Mouse (Mus musculus) heart, postnatal 36 days (tissue): ENCODE results near the gene Olfr547. TPM values are rescaled to one million over a fixed set of nuclear protein-coding genes. Genes with fewer than 3 reads are reported as not detected.
"Not testable (repeated sequence)": the region's sequence is repeated elsewhere in the genome, so short reads cannot be mapped to it uniquely, and the experiment has no call there.

Experiments
- DNase-seq, 2 experiments: peaks; one replicate each; pipeline ENCODE4 v3.0.0; 2021 to 2022
- intact Hi-C: fragments of 180-260 bp; cut with DNase I; formaldehyde crosslinking; loops from one replicate; pipeline ENCODE4 v1.15.1; 2025
- total RNA-seq, 2 experiments: library from RNA; stranded (reverse); gene quantifications; 2 replicates each; pipeline ENCODE4 v1.2.3; 2021

Gene Olfr547
- total RNA-seq = not detected

DNA sequence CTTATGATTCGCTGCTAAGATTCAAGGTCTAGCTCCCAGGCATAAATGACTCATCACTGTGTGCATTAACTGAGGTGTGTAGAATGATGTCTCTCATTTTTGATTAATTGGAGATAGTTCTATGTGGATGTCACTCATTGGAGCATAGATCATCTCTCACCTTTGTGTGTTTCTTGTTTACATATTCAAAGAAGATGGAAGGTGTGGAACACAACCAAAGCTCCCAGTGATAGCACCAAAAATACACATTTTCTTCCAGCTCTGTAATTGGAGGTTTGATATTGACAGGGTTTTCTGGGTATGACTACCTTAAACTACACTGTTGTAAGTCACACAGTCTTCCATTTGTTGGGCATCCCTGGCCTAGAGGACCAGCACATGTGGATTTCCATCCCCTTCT lies at the start of gene Olfr547:
Gene Olfr547 (plus strand): TSS at position 301 of the 400 bp plus-strand sequence.
- DNase-seq = no peak
- intact Hi-C loops = no loop called here

DNA sequence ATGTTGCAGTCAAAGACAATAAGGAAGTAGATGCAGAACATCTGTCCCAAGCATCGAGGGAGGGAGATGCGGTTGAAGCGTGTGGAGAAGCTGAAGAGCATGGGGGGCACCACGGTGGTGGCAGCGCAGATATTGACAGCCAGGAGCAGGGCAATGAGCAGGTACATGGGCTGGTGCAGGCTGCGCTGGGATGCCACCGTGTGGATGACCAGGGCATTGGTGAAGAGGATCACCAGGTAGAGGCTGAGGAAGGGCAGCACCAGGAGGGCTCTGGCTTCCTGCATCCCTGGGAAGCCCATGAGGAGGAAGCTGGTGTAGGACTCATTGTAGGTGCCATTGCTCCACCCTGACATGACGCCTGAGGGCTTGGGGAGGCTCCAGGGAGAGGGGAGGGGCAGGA lies 49.8 kb upstream of the Olfr547 start:
- intact Hi-C loops, DNase-seq: not testable (repeated sequence)

DNA sequence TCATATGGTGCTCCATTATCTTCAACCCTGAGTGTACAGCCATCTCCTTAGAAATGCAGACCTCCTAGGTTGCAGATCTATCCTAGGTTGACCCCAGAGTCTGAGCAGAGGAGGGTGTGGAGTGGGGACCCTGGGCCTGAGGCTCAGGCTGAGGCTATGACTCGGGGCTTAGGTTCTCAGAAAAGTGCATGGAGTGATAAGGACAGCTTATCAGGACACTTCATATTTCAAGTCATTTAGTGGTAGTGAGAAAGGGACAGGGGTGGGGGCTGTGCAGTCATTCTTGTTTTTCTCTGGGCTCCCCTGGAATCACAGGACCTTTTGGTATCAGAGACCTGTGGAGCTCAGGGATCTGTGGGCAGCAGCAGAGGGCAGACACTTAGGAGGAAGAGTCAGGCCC lies 48.4 kb upstream of the Olfr547 start:
- intact Hi-C loops = no loop called here
- no peak for DNase-seq

DNA sequence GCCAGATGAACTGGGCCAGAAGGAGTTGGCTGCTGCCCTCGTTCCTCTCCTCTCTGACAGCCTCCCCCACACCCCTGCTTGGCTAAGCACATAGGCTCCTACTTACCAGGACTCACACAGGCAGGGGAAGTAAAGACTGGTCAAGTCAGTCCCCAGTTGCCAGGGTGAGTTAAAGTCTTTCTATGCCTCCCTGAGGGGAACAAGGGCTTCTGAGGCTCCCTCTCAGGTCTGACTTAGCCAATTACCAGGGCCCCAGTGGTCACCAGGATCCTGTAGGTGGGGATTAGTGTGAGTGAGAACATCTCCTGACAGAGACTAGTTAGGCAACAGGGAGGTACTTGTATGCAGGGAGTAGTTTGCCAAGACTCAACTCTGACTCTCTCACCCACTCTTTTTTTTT lies 46.4 kb upstream of the Olfr547 start, which contains the start of gene Olfr544:
Gene Olfr544 (minus strand): TSS at position 153 of the 400 bp plus-strand sequence.
- intact Hi-C loops = no loop called here
- no peak for DNase-seq

DNA sequence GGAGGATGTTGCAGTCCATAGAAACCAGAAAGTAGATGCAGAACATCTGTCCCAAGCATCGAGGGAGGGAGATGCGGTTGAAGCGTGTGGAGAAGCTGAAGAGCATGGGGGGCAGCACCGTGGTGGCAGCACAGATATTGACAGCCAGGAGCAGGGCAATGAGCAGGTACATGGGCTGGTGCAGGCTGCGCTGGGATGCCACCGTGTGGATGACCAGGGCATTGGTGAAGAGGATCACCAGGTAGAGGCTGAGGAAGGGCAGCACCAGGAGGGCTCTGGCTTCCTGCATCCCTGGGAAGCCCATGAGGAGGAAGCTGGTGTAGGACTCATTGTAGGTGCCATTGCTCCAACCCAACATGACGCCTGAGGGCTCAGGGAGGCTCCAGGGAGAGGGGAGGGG lies 40.1 kb upstream of the Olfr547 start:
- intact Hi-C loops, DNase-seq: not testable (repeated sequence)

DNA sequence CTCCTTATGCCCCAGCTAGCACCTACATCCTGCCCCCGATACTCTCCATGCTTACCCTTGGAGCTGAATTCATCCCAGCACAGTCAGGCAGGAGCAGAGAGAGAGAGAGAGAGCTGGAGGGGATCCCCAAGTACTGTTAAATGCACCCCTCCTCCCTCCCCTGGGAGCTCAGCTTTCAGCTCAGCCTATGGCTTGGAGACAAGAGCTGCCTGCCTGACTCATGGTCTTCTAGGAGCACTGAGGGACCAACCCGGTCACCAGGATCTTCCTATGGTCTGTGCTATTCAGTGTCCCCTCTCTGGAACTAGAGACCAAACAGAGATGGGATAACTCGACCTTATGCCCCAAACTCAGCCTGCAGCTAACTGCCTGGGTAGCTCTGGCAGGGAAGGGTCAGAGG lies 35.1 kb upstream of the Olfr547 start, which contains the start of gene Olfr545:
Gene Olfr545 (minus strand): TSS at position 101 of the 400 bp plus-strand sequence.
- intact Hi-C loops = no loop called here
- no peak for DNase-seq

DNA sequence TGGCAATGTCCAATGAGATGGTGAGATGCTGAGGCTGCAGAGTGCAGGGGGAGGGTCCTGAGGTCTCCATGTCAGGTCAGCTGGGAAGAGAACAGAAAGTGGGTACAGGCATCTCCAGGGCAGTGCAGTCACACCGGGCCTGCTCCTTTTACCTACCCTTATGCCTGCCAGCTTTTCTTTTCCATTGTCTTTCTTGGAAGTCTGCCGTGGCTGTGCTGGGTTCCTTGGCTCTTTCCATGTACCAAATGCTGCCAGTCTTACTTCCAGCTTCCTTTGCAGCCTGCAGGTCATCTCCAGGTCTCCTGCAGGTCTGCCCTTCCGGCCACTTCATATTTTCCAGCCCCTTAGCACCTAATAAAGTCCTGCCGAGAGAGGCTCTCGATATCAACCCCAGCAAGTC lies 32.6 kb upstream of the Olfr547 start:
- intact Hi-C loops = no loop called here
- no peak for DNase-seq

DNA sequence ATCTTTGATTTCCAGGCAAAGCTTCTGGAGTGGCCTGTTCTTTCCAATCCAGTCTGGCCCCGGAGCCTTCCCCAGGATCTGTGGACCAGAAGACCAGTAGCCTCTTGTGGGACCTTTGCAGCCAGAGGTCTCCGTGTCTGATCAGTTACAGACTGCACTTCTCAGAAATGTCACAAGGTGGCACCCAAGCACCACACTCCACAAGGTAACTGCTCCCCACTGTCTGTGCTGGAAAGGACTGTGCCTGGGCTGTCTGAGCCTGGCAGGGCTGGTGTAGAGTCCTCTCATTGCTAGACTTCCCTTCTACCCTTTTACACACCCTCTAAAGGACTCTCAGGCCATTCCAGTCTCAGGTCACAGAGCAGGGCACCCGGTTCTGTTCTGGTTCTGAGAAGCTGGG lies 27.7 kb upstream of the Olfr547 start:
- intact Hi-C loops = loop anchor here (2.0 kb wide), 1 partner anchor 1436 kb away; no protein-coding TSS in a partner anchor
- peak; percentile 67 to 79 for DNase-seq

DNA sequence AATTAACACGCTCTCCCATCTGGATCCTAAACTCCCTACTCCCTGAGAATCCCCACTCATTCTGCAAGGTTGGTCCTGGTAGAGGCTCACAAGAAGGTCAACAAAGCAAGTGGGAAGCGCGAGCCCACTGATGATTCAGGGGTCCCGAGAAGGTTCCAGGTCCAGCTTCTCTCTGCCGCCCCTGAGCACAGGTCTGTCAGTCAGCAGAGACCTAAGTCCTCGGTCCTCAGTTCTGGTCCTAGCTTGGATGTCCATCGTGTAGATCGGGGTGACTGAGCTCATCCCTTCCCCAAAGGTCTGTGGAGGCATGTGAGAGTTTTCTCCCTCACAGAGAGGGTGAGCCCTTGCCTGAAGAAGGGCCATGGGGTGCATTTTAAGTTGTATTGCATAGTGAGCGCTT lies 26.5 kb upstream of the Olfr547 start:
- DNase-seq = no peak
- intact Hi-C loops = loop anchor here (1.0 kb wide), 1 partner anchor 128 kb away; no protein-coding TSS in a partner anchor

DNA sequence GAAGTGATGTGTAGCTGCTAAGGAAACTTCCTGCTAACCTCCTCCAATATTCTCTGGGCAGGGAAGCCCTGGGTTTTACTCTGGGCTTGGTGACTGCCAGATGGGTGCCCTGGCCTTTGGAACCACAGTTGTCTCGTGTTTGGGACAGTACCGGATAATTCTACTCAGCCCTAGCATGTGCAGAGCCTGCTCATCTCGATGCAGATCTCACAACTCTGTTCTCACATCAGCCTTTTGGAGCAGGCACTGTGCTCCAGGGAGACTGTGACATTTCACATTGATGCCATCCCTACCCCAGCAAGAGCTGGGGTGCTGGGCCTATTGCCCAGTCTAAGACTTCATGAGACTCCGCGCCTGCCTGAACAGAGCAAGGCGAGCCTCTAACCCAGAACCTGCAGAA lies 25.9 kb upstream of the Olfr547 start:
- intact Hi-C loops = loop anchor here (1.0 kb wide), 1 partner anchor 128 kb away; no protein-coding TSS in a partner anchor
- DNase-seq = no peak

DNA sequence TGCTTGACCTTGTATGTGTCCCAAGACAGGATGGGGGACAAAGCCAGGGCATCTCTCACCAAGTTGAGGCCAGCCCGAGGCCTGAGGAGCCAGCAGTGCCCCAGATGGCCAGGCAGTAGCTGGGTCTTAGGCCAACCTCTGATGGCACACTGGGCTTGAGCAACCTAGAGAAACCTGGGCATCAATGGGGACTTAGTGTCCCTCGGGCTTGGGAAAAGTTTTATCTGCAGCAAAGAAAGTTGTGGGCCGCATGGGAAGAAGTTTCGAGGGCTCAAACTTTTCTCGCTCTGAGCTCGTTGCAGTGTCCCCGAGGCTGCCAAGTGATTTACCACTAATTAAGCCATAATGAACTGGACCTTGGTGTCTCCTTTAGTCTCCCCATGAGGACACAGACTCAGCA lies 24.8 kb upstream of the Olfr547 start:
- intact Hi-C loops = loop anchor here (5.0 kb wide), 1 partner anchor 1298 kb away; no protein-coding TSS in a partner anchor
- no peak for DNase-seq

DNA sequence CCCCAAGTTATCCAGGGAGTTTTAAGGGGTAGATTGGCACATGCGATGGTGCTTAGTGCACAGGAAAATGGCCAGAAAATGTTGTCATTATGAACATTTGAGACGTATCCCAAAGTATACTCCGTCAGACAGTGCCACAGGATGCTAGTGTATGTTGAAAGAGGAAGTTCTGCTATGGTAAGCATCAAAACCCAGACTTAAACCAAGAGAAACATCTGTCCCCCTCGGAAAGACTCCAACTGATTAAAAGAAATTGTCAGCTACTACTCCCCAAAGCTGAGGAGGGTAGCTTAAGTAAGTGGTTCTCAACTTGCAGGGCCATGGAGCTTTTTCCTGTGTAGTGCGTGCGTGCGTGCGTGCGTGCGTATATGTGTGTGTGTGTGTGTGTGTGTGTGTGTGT lies 22.6 kb upstream of the Olfr547 start:
- DNase-seq = no peak
- intact Hi-C loops = loop anchor here (2.0 to 5.0 kb wide), 2 partner anchors 241 to 1295 kb away; no protein-coding TSS in a partner anchor

DNA sequence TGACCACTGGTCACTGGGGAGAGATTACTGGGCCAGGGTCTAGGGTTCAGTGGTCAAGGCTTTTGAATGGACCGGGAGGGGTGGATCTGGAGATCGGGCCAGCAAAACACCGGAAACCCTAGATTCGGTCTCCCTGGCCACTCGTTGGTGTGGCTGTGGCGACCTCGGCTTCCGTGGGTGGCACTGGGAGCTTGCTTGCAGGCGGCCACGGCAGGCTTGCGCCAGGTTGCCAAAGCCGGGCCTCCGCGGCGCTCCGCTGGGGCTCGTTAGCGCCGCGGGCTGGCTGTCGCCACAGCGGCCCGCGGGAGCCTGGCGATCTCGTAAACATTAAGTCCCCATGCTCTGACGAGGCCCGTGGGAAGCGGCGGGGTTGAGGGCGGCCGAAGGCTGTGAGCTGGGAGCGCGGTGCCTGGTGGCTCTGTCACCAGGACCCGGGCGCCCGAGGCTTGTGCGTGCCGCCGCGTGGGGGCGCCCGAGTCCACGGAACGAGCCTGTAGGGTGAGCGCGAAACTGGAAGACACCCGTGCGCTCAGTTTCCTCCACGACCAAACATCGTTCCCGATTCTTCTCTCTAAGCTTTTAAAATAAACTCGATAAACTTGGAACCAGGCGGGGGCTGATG lies 21.6 kb upstream of the Olfr547 start:
- DNase-seq = peak; percentile 89 to 94
- intact Hi-C loops = loop anchor here (1.0 to 5.0 kb wide), 4 partner anchors 123 to 1294 kb away; no protein-coding TSS in a partner anchor

DNA sequence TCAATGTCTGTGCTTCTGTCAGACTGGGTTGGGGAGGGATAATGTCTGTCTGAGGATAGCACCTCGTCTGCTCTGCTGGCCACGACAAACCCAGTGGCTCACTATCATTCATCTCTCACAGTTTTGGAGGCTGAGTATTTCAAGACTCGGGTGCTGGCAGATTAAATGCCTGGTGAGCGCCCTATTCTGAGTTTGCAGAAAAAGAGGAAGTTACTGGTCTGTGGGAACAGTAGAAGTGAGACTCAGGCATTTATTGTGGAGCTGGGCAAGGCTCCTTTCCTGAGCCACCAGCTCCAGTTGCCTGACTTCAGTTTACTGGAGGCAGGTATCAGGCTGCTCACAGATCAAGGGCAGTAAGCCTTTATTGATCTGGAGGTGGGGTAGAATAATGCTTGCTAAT lies 20.4 kb upstream of the Olfr547 start:
- no peak for DNase-seq
- intact Hi-C loops = loop anchor here (5.0 kb wide), 1 partner anchor 1293 kb away; no protein-coding TSS in a partner anchor

DNA sequence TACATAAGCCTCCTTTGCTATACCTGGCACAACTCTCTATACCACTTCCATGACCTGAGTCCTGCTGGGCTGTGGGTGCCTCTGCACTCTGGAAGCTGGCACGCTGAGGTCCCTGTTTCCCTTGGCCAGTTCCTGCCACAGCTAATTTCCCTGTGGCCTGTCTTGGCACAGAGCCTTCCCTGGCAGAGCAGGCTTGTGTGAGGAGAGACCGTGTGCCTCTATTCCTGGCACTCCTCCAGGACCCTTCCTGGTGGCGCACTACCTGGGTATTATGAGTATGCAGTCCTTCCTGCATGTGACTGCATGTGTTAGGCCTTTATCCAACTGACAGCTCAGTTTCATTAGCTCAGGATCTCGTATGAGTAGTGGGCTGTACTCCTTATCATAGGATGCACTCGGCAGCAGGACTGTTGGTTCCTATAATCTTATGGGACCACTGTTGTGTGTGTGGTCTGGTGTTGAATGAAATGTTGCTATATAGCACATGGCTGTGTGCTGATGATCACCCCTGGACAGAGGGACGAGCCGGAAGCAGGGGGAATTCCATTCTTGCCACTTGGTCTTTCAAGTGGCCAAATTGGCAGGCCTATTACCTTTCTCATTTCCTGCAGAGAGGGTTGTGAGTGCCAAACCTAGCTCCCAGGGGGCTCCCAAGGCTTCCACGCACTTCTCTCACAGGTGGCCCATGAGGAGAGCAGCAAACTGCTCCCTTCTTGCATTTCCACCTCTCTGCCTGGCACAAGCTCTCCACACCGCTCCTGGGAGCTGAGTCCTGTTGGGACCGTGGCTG lies 18.1 kb upstream of the Olfr547 start:
- intact Hi-C loops = no loop called here
- peak in 1 of 2 experiments; percentile 10 for DNase-seq

DNA sequence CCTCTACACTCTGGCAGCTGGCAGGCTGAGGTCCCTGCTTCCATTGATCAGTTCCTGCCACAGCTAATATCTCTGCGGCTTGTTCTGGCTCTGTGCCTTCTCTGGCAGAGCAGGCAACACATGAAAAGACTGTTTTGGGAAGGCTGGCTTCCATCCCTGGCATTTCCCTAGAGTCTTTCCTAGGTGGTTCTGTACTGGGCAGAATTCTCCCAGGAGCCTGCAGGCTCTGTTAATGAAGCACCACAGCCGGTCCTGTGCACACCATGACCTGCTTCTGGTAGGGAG lies 17.6 kb upstream of the Olfr547 start:
- intact Hi-C loops = no loop called here
- no peak for DNase-seq

DNA sequence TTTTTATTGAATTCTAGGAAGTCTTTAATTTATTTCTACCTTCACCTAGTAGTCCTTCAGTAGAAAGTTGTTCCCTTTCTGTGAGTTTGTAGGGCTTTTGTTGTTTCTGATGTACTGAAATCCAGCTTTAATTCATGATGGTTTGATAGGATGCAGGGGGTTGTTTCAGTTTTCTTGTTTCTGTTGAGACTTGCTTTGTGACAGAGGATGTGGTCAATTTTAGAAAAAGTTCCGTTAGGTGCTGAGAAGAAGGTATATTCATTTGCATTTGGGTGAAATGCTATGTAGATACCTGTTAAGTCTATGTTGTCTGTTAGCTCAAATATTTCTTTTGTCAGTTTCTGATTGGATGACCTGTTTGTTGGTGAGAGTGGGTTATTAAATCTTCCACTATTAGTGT lies 5.5 kb upstream of the Olfr547 start:
- no peak for DNase-seq
- intact Hi-C loops = no loop called here

DNA sequence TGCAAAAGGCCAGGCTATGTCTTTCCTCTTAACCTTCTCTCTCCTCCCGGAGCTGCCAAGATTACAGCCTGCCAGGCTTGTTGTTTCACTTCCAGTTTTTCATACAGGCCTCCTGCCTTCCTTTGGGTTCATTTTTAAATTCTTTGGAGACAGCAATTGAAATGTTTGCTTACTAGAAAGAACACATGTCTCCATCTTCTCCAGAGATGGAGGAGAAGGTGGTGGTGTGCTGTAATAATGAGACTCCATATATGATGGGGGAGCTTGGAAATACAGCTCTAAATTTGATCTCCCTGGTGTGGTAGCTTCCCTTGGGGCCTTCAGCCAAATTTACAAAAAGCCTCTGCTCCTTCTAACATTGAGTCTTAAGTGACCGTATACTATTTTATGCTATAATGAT lies 6.0 kb downstream of the Olfr547 start, which contains the start of gene Olfr548-ps1:
Gene Olfr548-ps1 (plus strand): TSS at position 301 of the 400 bp plus-strand sequence.
- intact Hi-C loops = no loop called here
- DNase-seq = no peak

DNA sequence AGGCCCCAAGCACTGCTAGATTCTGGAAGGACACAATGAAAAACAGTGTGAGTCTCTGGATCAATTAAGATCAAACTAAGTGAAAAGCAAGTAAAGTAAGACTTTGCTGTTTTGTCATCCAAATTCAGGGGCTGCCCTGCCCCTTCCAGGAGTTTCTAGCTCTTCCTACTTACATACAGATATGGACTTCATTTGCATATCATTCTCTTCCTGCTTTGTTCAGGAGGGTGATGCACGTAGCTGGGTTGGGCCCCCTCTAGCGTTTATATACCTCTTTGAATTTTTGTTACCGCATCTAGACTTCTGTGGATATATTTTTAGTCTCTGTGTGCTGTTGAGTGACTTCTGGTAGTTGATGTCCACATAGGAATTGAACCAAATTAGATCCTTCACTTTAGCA lies 6.7 kb downstream of the Olfr547 start:
- no peak for DNase-seq
- intact Hi-C loops = no loop called here

DNA sequence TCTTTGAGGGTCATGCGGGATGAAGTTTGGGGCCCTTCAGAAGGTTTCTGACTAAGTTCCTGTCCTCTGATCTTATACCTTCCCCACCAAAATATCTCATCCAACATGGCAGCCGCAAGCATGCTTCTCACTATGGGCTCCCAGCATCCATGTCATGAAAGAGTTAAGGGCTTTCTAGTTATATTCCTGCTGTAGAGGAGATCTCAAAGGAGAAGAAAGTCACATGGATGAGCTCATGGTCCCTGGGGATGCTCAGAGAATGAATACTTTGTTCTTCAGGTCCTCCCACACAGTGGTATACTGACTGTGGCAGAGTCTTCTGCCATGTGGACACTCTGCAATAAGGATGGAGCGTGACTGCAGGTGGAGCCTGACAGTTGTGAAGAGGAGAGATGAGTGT lies 15.0 kb downstream of the Olfr547 start, which contains the start of gene Olfr549:
Gene Olfr549 (plus strand): TSS at position 301 of the 400 bp plus-strand sequence.
- DNase-seq = no peak
- intact Hi-C loops = no loop called here

DNA sequence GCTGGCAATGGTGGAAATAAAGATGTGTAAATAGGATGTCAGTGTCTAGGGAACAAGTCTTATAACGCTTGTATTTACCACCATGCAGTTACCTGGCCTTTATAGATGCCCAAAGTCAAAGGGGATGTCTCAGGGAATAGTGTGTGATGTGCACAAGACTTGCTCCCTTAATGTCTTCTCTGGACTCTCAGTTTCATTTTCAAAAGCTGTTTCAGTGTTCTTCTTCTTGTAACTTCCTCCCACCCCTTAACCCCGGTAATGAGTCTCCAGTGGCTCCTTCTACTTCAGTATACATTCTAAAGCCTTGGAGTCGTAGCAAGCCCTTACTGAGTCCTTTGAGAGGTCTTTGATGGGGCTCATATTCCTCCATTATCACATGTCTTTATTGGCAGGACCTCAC lies 18.7 kb downstream of the Olfr547 start:
- no peak for DNase-seq
- intact Hi-C loops = no loop called here
